Mouse (Mus musculus) kidney, embryonic 14.5 days (tissue): ENCODE data around the gene Ptpn4. TPM values are rescaled to one million over a fixed set of nuclear protein-coding genes. Genes with fewer than 3 reads are reported as not detected.
A peak's percentile ranks its signal among the peaks of the same experiment; 100 is the strongest.

Source experiments
- ATAC-seq: fragments of 200-750 bp; cut with Nextera tagmentation; 2 replicates; pipeline ENCODE4 v1.8.0; 2017; ENCODE audit warnings: moderate number of reproducible peaks, mild to moderate bottlenecking, moderate TSS enrichment, moderate library complexity; ENCODE audit not compliant: low FRiP score, low TSS enrichment
- H3K27ac ChIP-seq: fragments of 300-500 bp; sonication (generic); 2 replicates; pipeline ENCODE4 v1.5.1; 2014; ENCODE audit warnings: low read depth, mild to moderate bottlenecking, low read length, moderate library complexity, mixed read lengths
- H3K27me3 ChIP-seq: fragments of 300-500 bp; sonication (generic); 2 replicates; pipeline ENCODE4 v1.6.1; 2014; ENCODE audit warnings: mild to moderate bottlenecking, low read length; ENCODE audit not compliant: control insufficient read depth, insufficient read depth
- H3K36me3 ChIP-seq: fragments of 300-500 bp; sonication (generic); 2 replicates; pipeline ENCODE4 v1.6.1; 2014; ENCODE audit warnings: low read length, mixed read lengths; ENCODE audit not compliant: control insufficient read depth, insufficient read depth
- H3K4me1 ChIP-seq: fragments of 300-500 bp; sonication (generic); 2 replicates; pipeline ENCODE4 v1.6.1; 2014; ENCODE audit warnings: low read length, mixed read lengths; ENCODE audit not compliant: control insufficient read depth, insufficient read depth
- H3K4me2 ChIP-seq: fragments of 300-500 bp; sonication (generic); replicated peaks from 2 replicates; pipeline ENCODE4 v1.6.1; 2014; ENCODE audit warnings: low read depth, mild to moderate bottlenecking, low read length
- H3K4me3 ChIP-seq: fragments of 300-500 bp; sonication (generic); 2 replicates; pipeline ENCODE4 v1.5.1; 2014; ENCODE audit warnings: mild to moderate bottlenecking, low read length
- H3K9ac ChIP-seq: fragments of 300-500 bp; sonication (generic); 2 replicates; pipeline ENCODE4 v1.6.1; 2014; ENCODE audit warnings: low read depth, mild to moderate bottlenecking, low read length, moderate library complexity
- H3K9me3 ChIP-seq: fragments of 300-500 bp; sonication (generic); 2 replicates; pipeline ENCODE4 v1.6.1; 2016; ENCODE audit warnings: low read length; ENCODE audit not compliant: control insufficient read depth
- WGBS: fragments of 180-500 bp; shearing (Covaris S2); extraction: QIAGEN DNeasy Blood & Tissue Kit; methylation state at CpG from one replicate; pipeline ENCODE4 v1.1.7; 2014; 5-methylcytosine and 5-hydroxymethylcytosine counted together
- polyA plus RNA-seq: library from polyadenylated mRNA; unstranded; fragments of >200 nt; fragmentation: Nextera tagmentation; extraction: Ambion mirVana; gene quantifications from 2 replicates; pipeline ENCODE4 v1.2.1, GENCODE M21; 2014

Gene Ptpn4
- polyA plus RNA-seq, 1 experiment from 2014 or later = 13.5 TPM

- no peaks in the 10 kb centered on the region for H3K27me3 ChIP-seq
- H3K9ac ChIP-seq = no peak overlapping the region
- no peaks in the 10 kb centered on the region for H3K9me3 ChIP-seq
- H3K27ac ChIP-seq = no peak overlapping the region
- no peaks in the 10 kb centered on the region for H3K4me1 ChIP-seq
- no peak overlapping the region for H3K4me2 ChIP-seq
- H3K36me3 ChIP-seq = no peaks in the 10 kb centered on the region
- H3K4me3 ChIP-seq = no peak overlapping the region
- no peak for ATAC-seq
- WGBS = 64% methylated on average over 2 of the region's 2 CpGs
These were observed 61.5 kb downstream of the Ptpn4 start for GRCm38 (mm10) chr1:119775915-119776314.

GRCm38 (mm10) chr1:119735692-119736091 lies 101.7 kb downstream of the Ptpn4 start:
- Histone ChIP-seq H3K27ac (peak overlapping the region; percentile 12; the same call in 1 of the 2 replicates), H3K36me3 (peaks cover 18% of the 10 kb centered on the region), H3K9me3 (peaks cover 15% of the 10 kb centered on the region), H3K9ac (no peak overlapping the region), H3K4me1 (no peaks in the 10 kb centered on the region), H3K27me3 (no peaks in the 10 kb centered on the region), H3K4me2 (no peak overlapping the region), H3K4me3 (no peak overlapping the region)
- ATAC-seq = 0 out of 2 replicates have a peak, but pooled peaks have one; percentile 35

- Histone ChIP-seq H3K9me3 (peaks cover 6% of the 10 kb centered on the region; the same call in 1 of the 2 replicates), H3K27ac (no peak overlapping the region), H3K36me3 (peaks cover 13% of the 10 kb centered on the region), H3K27me3 (no peaks in the 10 kb centered on the region), H3K4me3 (no peak overlapping the region), H3K4me2 (no peak overlapping the region), H3K4me1 (no peaks in the 10 kb centered on the region), H3K9ac (no peak overlapping the region)
- 95% methylated on average over 1 of the region's 1 CpGs for WGBS
- ATAC-seq = no peak
These were observed 102.6 kb downstream of the Ptpn4 start for GRCm38 (mm10) chr1:119734801-119735200.

- no peak for ATAC-seq
- Histone ChIP-seq H3K36me3 (peaks cover 3% of the 10 kb centered on the region; the same call in 1 of the 2 replicates), H3K4me1 (no peaks in the 10 kb centered on the region), H3K9me3 (no peaks in the 10 kb centered on the region), H3K4me2 (no peak overlapping the region), H3K9ac (no peak overlapping the region), H3K27ac (no peak overlapping the region), H3K27me3 (no peaks in the 10 kb centered on the region), H3K4me3 (no peak overlapping the region)
- WGBS = 83% methylated on average over 2 of the region's 2 CpGs
These were observed 106.2 kb downstream of the Ptpn4 start for GRCm38 (mm10) chr1:119731166-119731565.

- no peak overlapping the region for H3K4me3 ChIP-seq
These were observed 124.4 kb downstream of the Ptpn4 start for GRCm38 (mm10) chr1:119713017-119713416.

GRCm38 (mm10) chr1:119706471-119707217 lies 130.8 kb downstream of the Ptpn4 start:
- Histone ChIP-seq H3K9me3 (no peaks in the 10 kb centered on the region), H3K36me3 (peaks cover 9% of the 10 kb centered on the region; the same call in 1 of the 2 replicates), H3K27me3 (no peaks in the 10 kb centered on the region), H3K4me1 (no peaks in the 10 kb centered on the region), H3K4me3 (no peak overlapping the region), H3K4me2 (no peak overlapping the region), H3K27ac (no peak overlapping the region), H3K9ac (no peak overlapping the region)
- no peak for ATAC-seq
- WGBS = 96% methylated on average over 4 of the region's 4 CpGs

More at GRCm38 (mm10) chr1:119713017-119713416, 124.4 kb downstream of the Ptpn4 start:
- no peaks in the 10 kb centered on the region for H3K27me3 ChIP-seq
- H3K9ac ChIP-seq = no peak overlapping the region
- H3K9me3 ChIP-seq = no peaks in the 10 kb centered on the region
- no peak for ATAC-seq
- no peak overlapping the region for H3K4me2 ChIP-seq
- WGBS = 59% methylated on average over 2 of the region's 2 CpGs
- H3K4me1 ChIP-seq = no peaks in the 10 kb centered on the region
- H3K36me3 ChIP-seq = no peaks in the 10 kb centered on the region
- no peak overlapping the region for H3K27ac ChIP-seq

- no peaks in the 10 kb centered on the region for H3K27me3 ChIP-seq
- no peak overlapping the region for H3K27ac ChIP-seq
- ATAC-seq = no peak
- no peak overlapping the region for H3K9ac ChIP-seq
- peaks cover 12% of the 10 kb centered on the region; the same call in 1 of the 2 replicates for H3K36me3 ChIP-seq
- no peak overlapping the region for H3K4me3 ChIP-seq
- no peaks in the 10 kb centered on the region for H3K4me1 ChIP-seq
- WGBS = 96% methylated on average over 1 of the region's 1 CpGs
- no peaks in the 10 kb centered on the region for H3K9me3 ChIP-seq
- no peak overlapping the region for H3K4me2 ChIP-seq
These were observed 140.6 kb downstream of the Ptpn4 start for GRCm38 (mm10) chr1:119696860-119697259.

GRCm38 (mm10) chr1:119685773-119686558 lies 151.4 kb downstream of the Ptpn4 start:
- no peak for ATAC-seq
- peaks cover 12% of the 10 kb centered on the region for H3K36me3 ChIP-seq
- H3K9ac ChIP-seq = no peak overlapping the region
- no peak overlapping the region for H3K4me3 ChIP-seq
- WGBS = 93% methylated on average over 3 of the region's 3 CpGs
- H3K4me1 ChIP-seq = no peaks in the 10 kb centered on the region
- no peaks in the 10 kb centered on the region for H3K9me3 ChIP-seq
- H3K4me2 ChIP-seq = no peak overlapping the region
- no peak overlapping the region for H3K27ac ChIP-seq
- no peaks in the 10 kb centered on the region for H3K27me3 ChIP-seq

GRCm38 (mm10) chr1:119681663-119682213 lies 155.7 kb downstream of the Ptpn4 start:
- no peak overlapping the region for H3K4me2 ChIP-seq
- no peaks in the 10 kb centered on the region for H3K27me3 ChIP-seq
- WGBS = 74% methylated on average over 2 of the region's 2 CpGs
- H3K4me3 ChIP-seq = no peak overlapping the region
- no peak overlapping the region for H3K9ac ChIP-seq
- no peak for ATAC-seq
- peaks cover 18% of the 10 kb centered on the region for H3K36me3 ChIP-seq
- H3K27ac ChIP-seq = no peak overlapping the region
- H3K9me3 ChIP-seq = no peaks in the 10 kb centered on the region
- no peaks in the 10 kb centered on the region for H3K4me1 ChIP-seq
